Mouse (Mus musculus) MEL (cell line): Measurements from ENCODE around the gene Lsm14a. TPM values are rescaled to one million over a fixed set of nuclear protein-coding genes. Genes with fewer than 3 reads are reported as not detected.

Experiments used
- DNase-seq: peaks from one replicate; pipeline ENCODE4 v3.0.0; 2011; ENCODE audit warnings: low read depth, low spot score
- H3K27ac ChIP-seq: 2 replicates; pipeline ENCODE4 v1.5.1; 2012; ENCODE audit warnings: low read depth, mild to moderate bottlenecking, control low read depth, low read length, moderate library complexity; ENCODE audit not compliant: control insufficient read depth
- H3K27me3 ChIP-seq, 2 experiments: fragments of 150-350 bp in 1 of 2; sonication (generic) in 1 of 2; 2 replicates each; pipeline ENCODE4 v1.6.1; 2012; ENCODE audit warnings: low read length in 2 of 2, mild to moderate bottlenecking in 2 of 2, improper control_type of control experiment in 1 of 2, moderate library complexity in 1 of 2; ENCODE audit not compliant: insufficient read depth in 2 of 2, control insufficient read depth in 1 of 2
- H3K36me3 ChIP-seq, 2 experiments: 2 replicates each; pipeline ENCODE4 v1.6.1; 2012 to 2014; ENCODE audit warnings: low read length in 2 of 2, improper control_type of control experiment in 1 of 2, inconsistent platforms in 1 of 2, mild to moderate bottlenecking in 1 of 2; ENCODE audit not compliant: insufficient read depth in 2 of 2, control insufficient read depth in 1 of 2
- H3K4me1 ChIP-seq, 2 experiments: fragments of 150-350 bp in 1 of 2; sonication (generic) in 1 of 2; 2 replicates each; pipeline ENCODE4 v1.6.1; 2012; ENCODE audit warnings: low read length in 2 of 2, improper control_type of control experiment in 1 of 2, mild to moderate bottlenecking in 1 of 2; ENCODE audit not compliant: insufficient read depth in 2 of 2, control insufficient read depth in 1 of 2
- H3K4me3 ChIP-seq, 2 experiments: fragments of 150-350 bp in 1 of 2; sonication (generic) in 1 of 2; 2 replicates each; pipeline ENCODE4 v1.5.1; 2012; ENCODE audit warnings: low read depth in 2 of 2, low read length in 2 of 2, mild to moderate bottlenecking in 2 of 2, moderate library complexity in 2 of 2, control low read depth in 1 of 2, improper control_type of control experiment in 1 of 2; ENCODE audit not compliant: control insufficient read depth in 1 of 2, insufficient read depth in 1 of 2
- H3K79me2 ChIP-seq: 2 replicates; pipeline ENCODE4 v1.6.1; 2012; ENCODE audit warnings: mild to moderate bottlenecking, low read length, moderate library complexity; ENCODE audit not compliant: control insufficient read depth, poor library complexity, insufficient read depth
- H3K9ac ChIP-seq: 2 replicates; pipeline ENCODE4 v1.6.1; 2012; ENCODE audit warnings: low read depth, mild to moderate bottlenecking, control low read depth, low read length, moderate library complexity; ENCODE audit not compliant: control insufficient read depth, poor library complexity, severe bottlenecking
- H3K9me3 ChIP-seq: fragments of 150-350 bp; sonication (generic); replicated peaks from 2 replicates; pipeline ENCODE4 v1.6.1; 2012; ENCODE audit warnings: mild to moderate bottlenecking, low read length, improper control_type of control experiment, moderate library complexity; ENCODE audit not compliant: insufficient read depth
- BHLHE40 ChIP-seq: IDR thresholded peaks from 2 replicates; pipeline ENCODE4 v1.6.1; 2012; ENCODE audit warnings: low read depth, mild to moderate bottlenecking, inconsistent platforms, low read length, improper control_type of control experiment, borderline replicate concordance
- CHD2 ChIP-seq: IDR thresholded peaks from 2 replicates; pipeline ENCODE4 v1.6.1; 2011; ENCODE audit warnings: low read length, improper control_type of control experiment
- CTCF ChIP-seq, 3 experiments: IDR thresholded peaks in 2 of 3; conservative IDR thresholded peaks in 1 of 3; 2 replicates each; pipeline ENCODE4 v1.5.1; 2011 to 2012; ENCODE audit warnings: low read length in 3 of 3, low read depth in 2 of 3, mild to moderate bottlenecking in 2 of 3, improper control_type of control experiment in 1 of 3, inconsistent platforms in 1 of 3, mixed read lengths in 1 of 3, moderate library complexity in 1 of 3; ENCODE audit not compliant: control insufficient read depth in 1 of 3, insufficient read depth in 1 of 3, poor library complexity in 1 of 3, severe bottlenecking in 1 of 3
- EP300 ChIP-seq, 2 experiments: IDR thresholded peaks; 2 replicates each; pipeline ENCODE4 v1.6.1; 2011; ENCODE audit warnings: improper control_type of control experiment in 2 of 2, low read length in 2 of 2, low read depth in 1 of 2, mild to moderate bottlenecking in 1 of 2
- GABPA ChIP-seq: IDR thresholded peaks from 2 replicates; pipeline ENCODE4 v1.6.1; 2012; ENCODE audit warnings: low read depth, mild to moderate bottlenecking, inconsistent platforms, low read length, improper control_type of control experiment, moderate library complexity
- HCFC1 ChIP-seq: IDR thresholded peaks from 2 replicates; pipeline ENCODE4 v1.6.1; 2012; ENCODE audit warnings: low read depth, mild to moderate bottlenecking, inconsistent platforms, low read length, improper control_type of control experiment, moderate library complexity
- KAT2A ChIP-seq: conservative IDR thresholded peaks from 2 replicates; pipeline ENCODE4 v1.6.1; 2012; ENCODE audit warnings: low read depth, low read length, improper control_type of control experiment, inconsistent platforms
- MAX ChIP-seq: IDR thresholded peaks from 2 replicates; pipeline ENCODE4 v1.6.1; 2011; ENCODE audit warnings: low read length, improper control_type of control experiment
- MEF2A ChIP-seq: IDR thresholded peaks from 2 replicates; pipeline ENCODE4 v1.6.1; 2014; ENCODE audit warnings: low read depth, mild to moderate bottlenecking, inconsistent platforms, low read length, improper control_type of control experiment; ENCODE audit not compliant: poor library complexity, insufficient replicate concordance, severe bottlenecking; ENCODE audit errors: extremely low read depth
- MYB ChIP-seq: IDR thresholded peaks from 2 replicates; pipeline ENCODE4 v1.6.1; 2011; ENCODE audit warnings: mild to moderate bottlenecking, low read depth, low read length, improper control_type of control experiment
- MYC ChIP-seq: IDR thresholded peaks from 2 replicates; pipeline ENCODE4 v1.6.1; 2011; ENCODE audit warnings: low read depth, mild to moderate bottlenecking, low read length, improper control_type of control experiment, moderate library complexity
- NRF1 ChIP-seq: IDR thresholded peaks from 2 replicates; pipeline ENCODE4 v1.6.1; 2014; ENCODE audit warnings: low read depth, mild to moderate bottlenecking, inconsistent platforms, low read length, improper control_type of control experiment, moderate library complexity; ENCODE audit not compliant: poor library complexity, insufficient read depth, severe bottlenecking
- POLR2AphosphoS5 ChIP-seq: IDR thresholded peaks from 2 replicates; pipeline ENCODE4 v1.6.1; 2012; ENCODE audit warnings: low read depth, borderline replicate concordance, mild to moderate bottlenecking, inconsistent platforms, low read length, moderate library complexity, mixed read lengths
- RAD21 ChIP-seq: IDR thresholded peaks from 2 replicates; pipeline ENCODE4 v1.6.1; 2011; ENCODE audit warnings: mild to moderate bottlenecking, low read depth, low read length, improper control_type of control experiment
- SMC3 ChIP-seq: IDR thresholded peaks from 2 replicates; pipeline ENCODE4 v1.6.1; 2011; ENCODE audit warnings: low read depth, low read length, improper control_type of control experiment
- TAL1 ChIP-seq: IDR thresholded peaks from 2 replicates; pipeline ENCODE4 v1.6.1; 2012; ENCODE audit warnings: mild to moderate bottlenecking, inconsistent platforms, low read length, moderate library complexity, mixed read lengths
- TBP ChIP-seq: IDR thresholded peaks from 2 replicates; pipeline ENCODE4 v1.8.0; 2011; ENCODE audit warnings: low read depth, low read length, improper control_type of control experiment
- USF2 ChIP-seq, 2 experiments: IDR thresholded peaks; 2 replicates each; pipeline ENCODE4 v1.6.1; 2011 to 2012; ENCODE audit warnings: improper control_type of control experiment in 2 of 2, low read length in 2 of 2, borderline replicate concordance in 1 of 2, inconsistent platforms in 1 of 2, low read depth in 1 of 2, mild to moderate bottlenecking in 1 of 2; ENCODE audit not compliant: insufficient read depth in 1 of 2
- ZMIZ1 ChIP-seq: IDR thresholded peaks from 2 replicates; pipeline ENCODE4 v1.6.1; 2012; ENCODE audit warnings: low read depth, mild to moderate bottlenecking, inconsistent platforms, low read length, improper control_type of control experiment, moderate library complexity
- ZNF384 ChIP-seq: IDR thresholded peaks from 2 replicates; pipeline ENCODE4 v1.6.1; 2012; ENCODE audit warnings: low read depth, mild to moderate bottlenecking, inconsistent platforms, low read length, improper control_type of control experiment
- polyA plus RNA-seq, 2 experiments: library from polyadenylated mRNA; stranded (reverse) in 1 of 2; unstranded in 1 of 2; fragments of >175 nt in 1 of 2; fragments of >200 nt in 1 of 2; gene quantifications; 2 replicates each; pipeline versions ENCODE4 v1.2.1 to v1.2.4; 2012; ENCODE audit warnings: low replicate concordance in 2 of 2, low read depth in 1 of 2; ENCODE audit not compliant: insufficient read length in 2 of 2, insufficient read depth in 1 of 2, missing spikeins in 1 of 2
- total RNA-seq: library from RNA; depleted of rRNA; stranded (reverse); fragments of 300-350 nt; gene quantifications from 2 replicates; pipeline ENCODE4 v1.2.3, GENCODE M21; 2012

The Lsm14a gene
- total and polyA plus RNA-seq, 3 experiments, result 66.4 to 371 (median 233) TPM

DNA sequence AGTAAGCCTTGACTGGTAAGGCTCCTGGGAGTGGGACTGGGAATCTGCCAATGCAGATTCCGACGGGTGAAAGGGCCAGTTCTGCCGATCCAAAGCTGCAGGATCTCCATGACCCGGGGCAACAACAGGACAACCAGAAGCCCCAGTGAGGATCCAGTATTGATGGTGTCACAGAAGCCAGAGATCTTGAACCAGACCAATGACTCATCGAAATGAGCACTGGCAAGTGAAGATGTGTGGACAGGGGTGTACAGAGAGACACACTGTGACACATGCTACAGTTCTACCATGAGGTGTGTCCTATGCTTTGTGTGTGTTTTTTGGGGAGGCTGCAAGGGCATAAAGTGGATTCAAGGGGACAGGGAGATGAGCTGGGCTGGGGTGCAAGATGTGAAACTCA is 52.3 kb downstream of the Lsm14a start:
- no peaks in the 10 kb centered on the region for H3K4me1 ChIP-seq
- no peak overlapping the region for H3K9ac ChIP-seq
- H3K27ac ChIP-seq, result no peak overlapping the region
- H3K4me3 ChIP-seq, result no peak overlapping the region
- no peaks in the 10 kb centered on the region for H3K79me2 ChIP-seq
- H3K9me3 ChIP-seq, result no peaks in the 10 kb centered on the region
- DNase-seq, result no peak
- H3K36me3 ChIP-seq, result peaks cover 0 to 17% of the 10 kb centered on the region in 2 experiments; a peak in 2 of 4 replicates
- TF ChIP-seq TAL1 (no peak), TBP (no peak), NRF1 (no peak), RAD21 (no peak), HCFC1 (no peak), SMC3 (no peak), ZNF384 (no peak), BHLHE40 (no peak), MEF2A (no peak), MYC (no peak), MYB (no peak), POLR2AphosphoS5 (no peak), CTCF (IDR thresholded peaks at IDR 0.05 in 2 of 3, conservative IDR thresholded peaks at IDR 0.05 in 1 of 3; ENCODE audit: control insufficient read depth in 1 of 3, insufficient read depth in 1 of 3, low read depth in 2 of 3, low read length in 3 of 3, poor library complexity in 1 of 3, severe bottlenecking in 1 of 3) (no peak), USF2 (IDR thresholded peaks at IDR 0.05; ENCODE audit: borderline replicate concordance in 1 of 2, insufficient read depth in 1 of 2, low read depth in 1 of 2, low read length in 2 of 2) (no peak), ZMIZ1 (no peak), GABPA (no peak), KAT2A (no peak), CHD2 (no peak), MAX (no peak)
- H3K27me3 ChIP-seq, result no peaks in the 10 kb centered on the region

DNA sequence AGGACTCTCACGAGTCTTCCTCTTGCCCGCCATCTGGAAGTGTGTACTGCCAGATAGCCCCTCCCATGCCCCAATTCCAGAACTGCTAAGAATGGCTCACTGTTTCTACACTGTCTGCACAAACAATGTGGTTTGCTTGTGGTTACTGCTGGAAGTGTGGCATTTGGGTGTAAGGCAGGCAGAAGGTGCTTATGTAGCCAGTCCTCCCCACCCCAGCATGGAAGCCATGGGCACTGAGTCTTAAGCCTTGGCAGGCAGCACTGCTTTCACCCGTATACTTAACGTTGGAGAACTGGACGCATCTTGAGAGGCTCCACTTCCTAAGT is 54.0 kb downstream of the Lsm14a start:
- Histone ChIP-seq H3K9me3 (no peaks in the 10 kb centered on the region), H3K4me3 (no peak overlapping the region), H3K27me3 (no peaks in the 10 kb centered on the region), H3K9ac (no peak overlapping the region), H3K36me3 (peaks cover 0 to 6% of the 10 kb centered on the region in 2 experiments; a peak in 2 of 4 replicates), H3K79me2 (no peaks in the 10 kb centered on the region), H3K27ac (no peak overlapping the region), H3K4me1 (no peaks in the 10 kb centered on the region)
- no peak for DNase-seq
- TF ChIP-seq SMC3, result no peak
- TF ChIP-seq EP300 (IDR thresholded peaks at IDR 0.05; ENCODE audit: low read depth in 1 of 2, low read length in 2 of 2), result no peak
- no peak for TF ChIP-seq POLR2AphosphoS5
